Mouse (Mus musculus): Measurements from ENCODE around the gene Spata5.

Spata5 gene

GRCm38 (mm10) chr3:37469353-37469752 lies 49.7 kb downstream of the Spata5 start:
- no peaks in the 10 kb centered on the region for H3K36me3 ChIP-seq (ENCODE audit: control insufficient read depth, insufficient read depth, low read length, poor library complexity, severe bottlenecking)
- DNase-seq (ENCODE audit: low read depth, low spot score), result no peak

GRCm38 (mm10) chr3:37470867-37471266 lies 51.2 kb downstream of the Spata5 start:
- H3K36me3 ChIP-seq (ENCODE audit: control insufficient read depth, insufficient read depth, low read length, poor library complexity, severe bottlenecking), result no peaks in the 10 kb centered on the region
- H3K27me3 ChIP-seq (ENCODE audit: control insufficient read depth, insufficient read depth, low read length, poor library complexity, severe bottlenecking), result no peaks in the 10 kb centered on the region
- no peak for DNase-seq (ENCODE audit: low read depth, low spot score)

More at GRCm38 (mm10) chr3:37469353-37469752, 49.7 kb downstream of the Spata5 start:
- no peaks in the 10 kb centered on the region for H3K27me3 ChIP-seq (ENCODE audit: control insufficient read depth, insufficient read depth, low read length, poor library complexity, severe bottlenecking)

GRCm38 (mm10) chr3:37472461-37472860 lies 52.8 kb downstream of the Spata5 start:
- peak; percentile 42 for DNase-seq (ENCODE audit: low read depth, low spot score)
- Histone ChIP-seq H3K36me3 (ENCODE audit: control insufficient read depth, insufficient read depth, low read length, poor library complexity, severe bottlenecking) (no peaks in the 10 kb centered on the region), H3K27me3 (ENCODE audit: control insufficient read depth, insufficient read depth, low read length, poor library complexity, severe bottlenecking) (no peaks in the 10 kb centered on the region)

GRCm38 (mm10) chr3:37476485-37476884 lies 56.8 kb downstream of the Spata5 start:
- no peaks in the 10 kb centered on the region for H3K27me3 ChIP-seq (ENCODE audit: control insufficient read depth, insufficient read depth, low read length, poor library complexity, severe bottlenecking)
- H3K36me3 ChIP-seq (ENCODE audit: control insufficient read depth, insufficient read depth, low read length, poor library complexity, severe bottlenecking), result no peaks in the 10 kb centered on the region
- DNase-seq (ENCODE audit: low read depth, low spot score), result peak; percentile 49

GRCm38 (mm10) chr3:37477438-37478188 lies 57.9 kb downstream of the Spata5 start:
- no peaks in the 10 kb centered on the region for H3K36me3 ChIP-seq (ENCODE audit: control insufficient read depth, insufficient read depth, low read length, poor library complexity, severe bottlenecking)
- DNase-seq (ENCODE audit: low read depth, low spot score), result peak; percentile 7
- H3K27me3 ChIP-seq (ENCODE audit: control insufficient read depth, insufficient read depth, low read length, poor library complexity, severe bottlenecking), result no peaks in the 10 kb centered on the region

GRCm38 (mm10) chr3:37479771-37480170 lies 60.1 kb downstream of the Spata5 start:
- Histone ChIP-seq H3K27me3 (ENCODE audit: control insufficient read depth, insufficient read depth, low read length, poor library complexity, severe bottlenecking) (no peaks in the 10 kb centered on the region), H3K36me3 (ENCODE audit: control insufficient read depth, insufficient read depth, low read length, poor library complexity, severe bottlenecking) (no peaks in the 10 kb centered on the region)
- DNase-seq (ENCODE audit: low read depth, low spot score), result no peak

- Histone ChIP-seq H3K27me3 (ENCODE audit: control insufficient read depth, insufficient read depth, low read length, poor library complexity, severe bottlenecking) (no peaks in the 10 kb centered on the region), H3K36me3 (ENCODE audit: control insufficient read depth, insufficient read depth, low read length, poor library complexity, severe bottlenecking) (no peaks in the 10 kb centered on the region)
- DNase-seq (ENCODE audit: low read depth, low spot score), result no peak
These were observed 61.6 kb downstream of the Spata5 start for GRCm38 (mm10) chr3:37481295-37481694.

GRCm38 (mm10) chr3:37482720-37483119 lies 63.0 kb downstream of the Spata5 start:
- no peaks in the 10 kb centered on the region for H3K36me3 ChIP-seq (ENCODE audit: control insufficient read depth, insufficient read depth, low read length, poor library complexity, severe bottlenecking)
- no peak for DNase-seq (ENCODE audit: low read depth, low spot score)
- no peaks in the 10 kb centered on the region for H3K27me3 ChIP-seq (ENCODE audit: control insufficient read depth, insufficient read depth, low read length, poor library complexity, severe bottlenecking)

- no peaks in the 10 kb centered on the region for H3K27me3 ChIP-seq (ENCODE audit: control insufficient read depth, insufficient read depth, low read length, poor library complexity, severe bottlenecking)
- H3K36me3 ChIP-seq (ENCODE audit: control insufficient read depth, insufficient read depth, low read length, poor library complexity, severe bottlenecking), result no peaks in the 10 kb centered on the region
- DNase-seq (ENCODE audit: low read depth, low spot score), result no peak
These were observed 64.1 kb downstream of the Spata5 start for GRCm38 (mm10) chr3:37483709-37484265.

- Histone ChIP-seq H3K36me3 (ENCODE audit: control insufficient read depth, insufficient read depth, low read length, poor library complexity, severe bottlenecking) (no peaks in the 10 kb centered on the region), H3K27me3 (ENCODE audit: control insufficient read depth, insufficient read depth, low read length, poor library complexity, severe bottlenecking) (no peaks in the 10 kb centered on the region)
- no peak for DNase-seq (ENCODE audit: low read depth, low spot score)
These were observed 67.9 kb downstream of the Spata5 start for GRCm38 (mm10) chr3:37487639-37488038.

- H3K27me3 ChIP-seq (ENCODE audit: control insufficient read depth, insufficient read depth, low read length, poor library complexity, severe bottlenecking), result no peaks in the 10 kb centered on the region
- no peak for DNase-seq (ENCODE audit: low read depth, low spot score)
- H3K36me3 ChIP-seq (ENCODE audit: control insufficient read depth, insufficient read depth, low read length, poor library complexity, severe bottlenecking), result no peaks in the 10 kb centered on the region
These were observed 68.5 kb downstream of the Spata5 start for GRCm38 (mm10) chr3:37488173-37488572.

- Histone ChIP-seq H3K36me3 (ENCODE audit: control insufficient read depth, insufficient read depth, low read length, poor library complexity, severe bottlenecking) (no peaks in the 10 kb centered on the region), H3K27me3 (ENCODE audit: control insufficient read depth, insufficient read depth, low read length, poor library complexity, severe bottlenecking) (no peaks in the 10 kb centered on the region)
- DNase-seq (ENCODE audit: low read depth, low spot score), result no peak
These were observed 70.3 kb downstream of the Spata5 start for GRCm38 (mm10) chr3:37490025-37490424.

GRCm38 (mm10) chr3:37500939-37501338 lies 81.2 kb downstream of the Spata5 start:
- Histone ChIP-seq H3K27me3 (ENCODE audit: control insufficient read depth, insufficient read depth, low read length, poor library complexity, severe bottlenecking) (0 out of 2 replicates have a peak, but pooled peaks cover 2% of the 10 kb centered on the region), H3K36me3 (ENCODE audit: control insufficient read depth, insufficient read depth, low read length, poor library complexity, severe bottlenecking) (no peaks in the 10 kb centered on the region)
- no peak for DNase-seq (ENCODE audit: low read depth, low spot score)

- no peaks in the 10 kb centered on the region for H3K36me3 ChIP-seq (ENCODE audit: control insufficient read depth, insufficient read depth, low read length, poor library complexity, severe bottlenecking)
- DNase-seq (ENCODE audit: low read depth, low spot score), result peak; percentile 40
- H3K27me3 ChIP-seq (ENCODE audit: control insufficient read depth, insufficient read depth, low read length, poor library complexity, severe bottlenecking), result 0 out of 2 replicates have a peak, but pooled peaks cover 2% of the 10 kb centered on the region
These were observed 82.9 kb downstream of the Spata5 start for GRCm38 (mm10) chr3:37502552-37502951.

GRCm38 (mm10) chr3:37503846-37504245 lies 84.2 kb downstream of the Spata5 start:
- no peak for DNase-seq (ENCODE audit: low read depth, low spot score)
- Histone ChIP-seq H3K27me3 (ENCODE audit: control insufficient read depth, insufficient read depth, low read length, poor library complexity, severe bottlenecking) (no peaks in the 10 kb centered on the region), H3K36me3 (ENCODE audit: control insufficient read depth, insufficient read depth, low read length, poor library complexity, severe bottlenecking) (no peaks in the 10 kb centered on the region)
